Mouse (Mus musculus): Measurements from ENCODE around the gene Gdap1l1. TPM values are rescaled to one million over a fixed set of nuclear protein-coding genes. Genes with fewer than 3 reads are reported as not detected.

Gdap1l1 gene
- polyA plus RNA-seq, 1 experiment: not detected

GRCm38 (mm10) chr2:163491351-163491750, 53.1 kb downstream of the Gdap1l1 start:
- Histone ChIP-seq H3K27ac (ENCODE audit: control insufficient read depth, insufficient read depth, low read depth, low read length, poor library complexity) (no peak overlapping the region), H3K4me3 (replicated peaks; ENCODE audit: control insufficient read depth, low read depth, low read length) (no peak overlapping the region), H3K4me1 (ENCODE audit: control insufficient read depth, insufficient read depth, low read length) (no peaks in the 10 kb centered on the region)
- 60% methylated on average over 7 of the region's 7 CpGs for WGBS
- no peak for TF ChIP-seq CTCF (IDR thresholded peaks at IDR 0.05; ENCODE audit: control insufficient read depth, insufficient read depth, low read length)
- no peak for TF ChIP-seq POLR2A (IDR thresholded peaks at IDR 0.05; ENCODE audit: borderline replicate concordance, control insufficient read depth, low read depth, low read length)

GRCm38 (mm10) chr2:163492018-163492417, 53.7 kb downstream of the Gdap1l1 start, which contains the start of gene R3hdml:
TSS of gene R3hdml (plus strand) at chr2:163492318.
- TF ChIP-seq POLR2A (IDR thresholded peaks at IDR 0.05; ENCODE audit: borderline replicate concordance, control insufficient read depth, low read depth, low read length) (no peak), CTCF (IDR thresholded peaks at IDR 0.05; ENCODE audit: control insufficient read depth, insufficient read depth, low read length) (no peak)

GRCm38 (mm10) chr2:163493031-163493430, 54.8 kb downstream of the Gdap1l1 start:
- TF ChIP-seq POLR2A (IDR thresholded peaks at IDR 0.05; ENCODE audit: borderline replicate concordance, control insufficient read depth, low read depth, low read length): no peak
- no peak for TF ChIP-seq CTCF (IDR thresholded peaks at IDR 0.05; ENCODE audit: control insufficient read depth, insufficient read depth, low read length)
- Histone ChIP-seq H3K4me1 (ENCODE audit: control insufficient read depth, insufficient read depth, low read length) (no peaks in the 10 kb centered on the region), H3K4me3 (replicated peaks; ENCODE audit: control insufficient read depth, low read depth, low read length) (no peak overlapping the region), H3K27ac (ENCODE audit: control insufficient read depth, insufficient read depth, low read depth, low read length, poor library complexity) (no peak overlapping the region)
- 56% methylated on average over 5 of the region's 5 CpGs for WGBS

More at GRCm38 (mm10) chr2:163492018-163492417, 53.7 kb downstream of the Gdap1l1 start, which contains the start of gene R3hdml:
- Histone ChIP-seq H3K4me3 (replicated peaks; ENCODE audit: control insufficient read depth, low read depth, low read length) (no peak within 1 kb of the TSS), H3K27ac (ENCODE audit: control insufficient read depth, insufficient read depth, low read depth, low read length, poor library complexity) (no peak within 1 kb of the TSS), H3K4me1 (ENCODE audit: control insufficient read depth, insufficient read depth, low read length) (no peaks in the 10 kb centered on the region)
- 64% methylated on average over 5 of the region's 5 CpGs for WGBS

GRCm38 (mm10) chr2:163493976-163494375, 55.7 kb downstream of the Gdap1l1 start:
- Histone ChIP-seq H3K4me3 (replicated peaks; ENCODE audit: control insufficient read depth, low read depth, low read length) (no peak overlapping the region), H3K4me1 (ENCODE audit: control insufficient read depth, insufficient read depth, low read length) (no peaks in the 10 kb centered on the region), H3K27ac (ENCODE audit: control insufficient read depth, insufficient read depth, low read depth, low read length, poor library complexity) (no peak overlapping the region)
- no peak for TF ChIP-seq CTCF (IDR thresholded peaks at IDR 0.05; ENCODE audit: control insufficient read depth, insufficient read depth, low read length)
- WGBS: 30% methylated on average over 5 of the region's 5 CpGs

- Histone ChIP-seq H3K4me1 (ENCODE audit: control insufficient read depth, insufficient read depth, low read length) (no peaks in the 10 kb centered on the region), H3K4me3 (replicated peaks; ENCODE audit: control insufficient read depth, low read depth, low read length) (no peak overlapping the region), H3K27ac (ENCODE audit: control insufficient read depth, insufficient read depth, low read depth, low read length, poor library complexity) (no peak overlapping the region)
- WGBS: 49% methylated on average over 6 of the region's 6 CpGs
- no peak for TF ChIP-seq CTCF (IDR thresholded peaks at IDR 0.05; ENCODE audit: control insufficient read depth, insufficient read depth, low read length)
- no peak for TF ChIP-seq POLR2A (IDR thresholded peaks at IDR 0.05; ENCODE audit: borderline replicate concordance, control insufficient read depth, low read depth, low read length)
These were observed 56.2 kb downstream of the Gdap1l1 start for GRCm38 (mm10) chr2:163494456-163494855.

GRCm38 (mm10) chr2:163502219-163502618, 63.9 kb downstream of the Gdap1l1 start:
- Histone ChIP-seq H3K27ac (ENCODE audit: control insufficient read depth, insufficient read depth, low read depth, low read length, poor library complexity) (no peak overlapping the region), H3K4me1 (ENCODE audit: control insufficient read depth, insufficient read depth, low read length) (no peaks in the 10 kb centered on the region; the same call in 1 of the 2 replicates), H3K4me3 (replicated peaks; ENCODE audit: control insufficient read depth, low read depth, low read length) (no peak overlapping the region)
- 65% methylated on average over 2 of the region's 2 CpGs for WGBS
- TF ChIP-seq CTCF (IDR thresholded peaks at IDR 0.05; ENCODE audit: control insufficient read depth, insufficient read depth, low read length): no peak
- TF ChIP-seq POLR2A (IDR thresholded peaks at IDR 0.05; ENCODE audit: borderline replicate concordance, control insufficient read depth, low read depth, low read length): no peak

- 63% methylated on average over 7 of the region's 7 CpGs for WGBS
- H3K4me1 ChIP-seq (ENCODE audit: control insufficient read depth, insufficient read depth, low read length): no peaks in the 10 kb centered on the region; the same call in 1 of the 2 replicates
- TF ChIP-seq POLR2A (IDR thresholded peaks at IDR 0.05; ENCODE audit: borderline replicate concordance, control insufficient read depth, low read depth, low read length) (no peak), CTCF (IDR thresholded peaks at IDR 0.05; ENCODE audit: control insufficient read depth, insufficient read depth, low read length) (no peak)
- no peak overlapping the region for H3K27ac ChIP-seq (ENCODE audit: control insufficient read depth, insufficient read depth, low read depth, low read length, poor library complexity)
- H3K4me3 ChIP-seq (replicated peaks; ENCODE audit: control insufficient read depth, low read depth, low read length): no peak overlapping the region
These were observed 64.9 kb downstream of the Gdap1l1 start for GRCm38 (mm10) chr2:163503191-163503590.

Other genes starting within 250 kb of the Gdap1l1 start
- 0.67 and 1.2 TPM in 2 replicates for gene Tox2, start 235.4 kb upstream of the Gdap1l1 start, polyA plus RNA-seq (2011; ENCODE audit: insufficient read depth, insufficient read length, low replicate concordance, missing spikeins)
- gene Jph2, start 40.5 kb upstream of the Gdap1l1 start, polyA plus RNA-seq (2011; ENCODE audit: insufficient read depth, insufficient read length, low replicate concordance, missing spikeins): 0.23 TPM in 1 of 2 replicates, not detected in the other
- gene Oser1, start 13.8 kb upstream of the Gdap1l1 start, polyA plus RNA-seq (2011; ENCODE audit: insufficient read depth, insufficient read length, low replicate concordance, missing spikeins): 34.1 and 70.4 TPM in 2 replicates
- 1.6 and 4.5 TPM in 2 replicates for gene Fitm2, start 34.2 kb downstream of the Gdap1l1 start, polyA plus RNA-seq (2011; ENCODE audit: insufficient read depth, insufficient read length, low replicate concordance, missing spikeins)
- gene R3hdml, start 53.8 kb downstream of the Gdap1l1 start, polyA plus RNA-seq (2011; ENCODE audit: insufficient read depth, insufficient read length, low replicate concordance, missing spikeins): not detected in 2 replicates
- 1.1 and 3.0 TPM in 2 replicates for gene Hnf4a, start 68.3 kb downstream of the Gdap1l1 start, polyA plus RNA-seq (2011; ENCODE audit: insufficient read depth, insufficient read length, low replicate concordance, missing spikeins)
- gene Ttpal, start 163.8 kb downstream of the Gdap1l1 start, polyA plus RNA-seq (2011; ENCODE audit: insufficient read depth, insufficient read length, low replicate concordance, missing spikeins): 11.5 and 19.8 TPM in 2 replicates
- gene Serinc3, start 206.7 kb downstream of the Gdap1l1 start, polyA plus RNA-seq (2011; ENCODE audit: insufficient read depth, insufficient read length, low replicate concordance, missing spikeins): 328 and 366 TPM in 2 replicates
- gene Pkig, start 219.9 kb downstream of the Gdap1l1 start, polyA plus RNA-seq (2011; ENCODE audit: insufficient read depth, insufficient read length, low replicate concordance, missing spikeins): 109 and 152 TPM in 2 replicates